Comparison of ENCODE assay signal across 8 mouse cellular contexts in the genomic region with DNA sequence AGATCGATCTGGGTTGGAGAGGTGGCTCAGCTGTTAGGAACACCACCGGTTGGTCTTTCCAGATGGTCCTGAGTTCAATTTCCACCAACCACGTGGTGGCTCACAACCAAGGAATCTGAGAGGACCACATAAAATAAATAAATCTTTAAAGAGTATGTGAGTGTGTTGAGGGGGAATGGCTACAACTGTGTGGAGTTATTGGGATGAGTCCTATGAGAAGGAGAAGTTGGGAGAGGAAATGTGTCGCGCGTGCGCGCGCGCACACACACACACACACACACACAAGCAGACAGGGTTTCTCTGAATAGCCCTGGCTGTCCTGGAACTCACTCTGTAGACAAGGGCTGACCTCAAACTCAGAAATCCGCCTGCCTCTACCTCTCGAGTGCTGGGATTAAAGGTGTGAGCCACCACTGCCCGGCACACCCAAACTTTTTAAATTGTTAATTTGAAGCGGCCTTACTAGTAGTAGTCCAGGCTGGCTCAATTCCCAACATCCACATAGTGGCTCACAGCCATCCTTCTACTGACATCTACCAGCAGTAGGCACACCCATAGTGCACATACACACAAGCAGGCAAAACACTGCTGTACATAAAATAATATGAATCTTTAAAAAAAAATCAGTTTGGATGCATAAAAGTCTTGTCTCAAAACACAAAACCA. TPM values are rescaled to one million over a fixed set of nuclear protein-coding genes. Genes with fewer than 3 reads are reported as not detected.
DNase-seq lines count a peak whose midpoint lies in the region; ATAC-seq and TF ChIP-seq lines count a peak whose summit lies in the region.
"Had no signal": no experiment of that assay in that cellular context is flagged by ENCODE, and none has a peak within 500 bp of the region (broad histone marks: within the 10 kb centered on the region; RNA-seq: fewer than 3 reads in every experiment).

No protein-coding gene starts in this region.

- no peak for TF ChIP-seq POLR2A in CH12.LX (IDR thresholded peaks at IDR 0.05; ENCODE audit: low read depth, low read length)
- TF ChIP-seq POLR2A in liver, adult 2 months (IDR thresholded peaks at IDR 0.05; ENCODE audit: extremely low read depth, insufficient read depth, low read length) = no peak

- WGBS in hindbrain, postnatal 0 days = 75% methylated on average over 14 of the region's 14 CpGs
- WGBS in hindbrain, embryonic 12.5 days = 71% methylated on average over 14 of the region's 14 CpGs
- 65% methylated on average over 14 of the region's 14 CpGs for WGBS in liver, adult 2 months

- no peak for ATAC-seq in hindbrain, postnatal 0 days
- ATAC-seq in hindbrain, embryonic 12.5 days (ENCODE audit: low FRiP score) = no peak

- H3K9ac ChIP-seq in hindbrain, postnatal 0 days (replicated peaks; ENCODE audit: low read length) = no peak overlapping the region
- no peak overlapping the region for H3K9ac ChIP-seq in hindbrain, embryonic 12.5 days
- H3K9ac ChIP-seq in CH12.LX (ENCODE audit: insufficient read depth, low read depth) = no peak overlapping the region
- H3K9ac ChIP-seq in liver, adult 2 months (ENCODE audit: low read depth, low read length) = no peak overlapping the region
- H3K9ac ChIP-seq: neural tube, embryonic 12.5 days had no signal

- no peak for DNase-seq in hindbrain, postnatal 0 days (ENCODE audit: low spot score)
- DNase-seq in CH12.LX (ENCODE audit: extremely low read depth) (no peak), NIH3T3 (ENCODE audit: low read depth) (peak; percentile 46)
- DNase-seq in liver, adult 2 months (ENCODE audit: extremely low read depth, low read depth, low spot score) = peak; percentile 42
- DNase-seq in ovary, postnatal 10 days (ENCODE audit: low spot score) = no peak
- DNase-seq in urinary bladder, adult 18-20 months (ENCODE audit: low spot score in 2 of 2) = no peak

- no peaks in the 10 kb centered on the region for H3K79me2 ChIP-seq in CH12.LX (replicated peaks; ENCODE audit: control insufficient read depth, extremely low read depth, insufficient read depth, poor library complexity, severe bottlenecking)
- H3K79me2 ChIP-seq in liver, adult 2 months (ENCODE audit: control insufficient read depth, insufficient read depth, low read length) = no peaks in the 10 kb centered on the region

- TF ChIP-seq EP300 in CH12.LX (IDR thresholded peaks at IDR 0.05; ENCODE audit: low read length) = no peak

- no peak overlapping the region for H3K4me3 ChIP-seq in hindbrain, postnatal 0 days (ENCODE audit: low read length)
- H3K4me3 ChIP-seq in hindbrain, embryonic 12.5 days = no peak overlapping the region
- H3K4me3 ChIP-seq in CH12.LX (replicated peaks in 1 of 3; ENCODE audit: low read depth in 2 of 3, low read length in 2 of 3, poor library complexity in 1 of 3) = peak overlapping the region in 1 of 3 experiments; percentile 28
- H3K4me3 ChIP-seq in liver, adult 2 months (ENCODE audit: insufficient read depth, low read depth, low read length) = no peak overlapping the region
- H3K4me3 ChIP-seq: neural tube, embryonic 12.5 days had no signal

- dilution Hi-C loops in CH12.LX (cut with MboI; ENCODE audit: extremely low pct_ligation_motif_present, extremely low pct_unique_long_range_greater_than_20kb, low sequenced_read_pairs) = no loop called here

- 0 out of 2 replicates have a peak overlapping the region, but pooled peaks have one; percentile 32 for H3K27ac ChIP-seq in hindbrain, postnatal 0 days
- no peak overlapping the region for H3K27ac ChIP-seq in hindbrain, embryonic 12.5 days
- no peak overlapping the region for H3K27ac ChIP-seq in CH12.LX (ENCODE audit: insufficient read depth, low read depth)
- H3K27ac ChIP-seq in liver, adult 2 months (replicated peaks; ENCODE audit: insufficient read depth, low read depth, low read length) = no peak overlapping the region
- H3K27ac ChIP-seq: neural tube, embryonic 12.5 days had no signal

- no peaks in the 10 kb centered on the region for H3K9me3 ChIP-seq in hindbrain, postnatal 0 days (ENCODE audit: low read length)
- H3K9me3 ChIP-seq in hindbrain, embryonic 12.5 days (replicated peaks) = no peaks in the 10 kb centered on the region
- no peaks in the 10 kb centered on the region for H3K9me3 ChIP-seq in CH12.LX (replicated peaks; ENCODE audit: low read length)
- H3K9me3 ChIP-seq: neural tube, embryonic 12.5 days had no signal

- H3K4me1 ChIP-seq in hindbrain, postnatal 0 days (ENCODE audit: insufficient read depth, low read length) = peaks cover 6% of the 10 kb centered on the region
- peaks cover 12% of the 10 kb centered on the region for H3K4me1 ChIP-seq in hindbrain, embryonic 12.5 days
- peaks cover 3 to 22% of the 10 kb centered on the region in 2 experiments; a peak in 3 of 4 replicates for H3K4me1 ChIP-seq in CH12.LX (ENCODE audit: control insufficient read depth in 1 of 2, insufficient read depth in 2 of 2)
- H3K4me1 ChIP-seq in liver, adult 2 months (ENCODE audit: control insufficient read depth, insufficient read depth, low read length) = peaks cover 19% of the 10 kb centered on the region

- no peak for TF ChIP-seq RAD21 in CH12.LX (IDR thresholded peaks at IDR 0.05; ENCODE audit: low read depth, low read length)

- no peaks in the 10 kb centered on the region for H3K27me3 ChIP-seq in hindbrain, postnatal 0 days (ENCODE audit: insufficient read depth, low read length)
- 0 out of 2 replicates have a peak, but pooled peaks cover 2% of the 10 kb centered on the region for H3K27me3 ChIP-seq in hindbrain, embryonic 12.5 days
- H3K27me3 ChIP-seq in CH12.LX (replicated peaks) = no peaks in the 10 kb centered on the region
- H3K27me3 ChIP-seq in liver, adult 2 months (ENCODE audit: control insufficient read depth, insufficient read depth, low read length) = no peaks in the 10 kb centered on the region
- H3K27me3 ChIP-seq: neural tube, embryonic 12.5 days had no signal

- H3K4me2 ChIP-seq in hindbrain, postnatal 0 days (ENCODE audit: low read depth, low read length) = no peak overlapping the region
- no peak overlapping the region for H3K4me2 ChIP-seq in hindbrain, embryonic 12.5 days (replicated peaks)
- H3K4me2 ChIP-seq in CH12.LX (ENCODE audit: insufficient read depth, low read depth, poor library complexity, severe bottlenecking) = peak overlapping the region; percentile 55

- no peaks in the 10 kb centered on the region for H3K36me3 ChIP-seq in hindbrain, postnatal 0 days (ENCODE audit: insufficient read depth, low read length)
- H3K36me3 ChIP-seq in hindbrain, embryonic 12.5 days = 0 out of 2 replicates have a peak, but pooled peaks cover under 1% of the 10 kb centered on the region
- H3K36me3 ChIP-seq in CH12.LX (replicated peaks in 1 of 2; ENCODE audit: control insufficient read depth in 1 of 2, insufficient read depth in 1 of 2, low read length in 1 of 2) = peaks cover 0 to 9% of the 10 kb centered on the region in 2 experiments
- H3K36me3 ChIP-seq in liver, adult 2 months (ENCODE audit: control insufficient read depth, insufficient read depth, low read length) = no peaks in the 10 kb centered on the region

- in situ Hi-C loops in CH12.LX (cut with MboI; ENCODE audit: low pct_ligation_motif_present, low pct_unique_long_range_greater_than_20kb, low sequenced_read_pairs) = no loop called here

- TF ChIP-seq CTCF in hindbrain, postnatal 0 days (IDR thresholded peaks at IDR 0.05; ENCODE audit: low read depth) = no peak
- no peak for TF ChIP-seq CTCF in CH12.LX (conservative IDR thresholded peaks at IDR 0.05 in 1 of 2, IDR thresholded peaks at IDR 0.05 in 1 of 2; ENCODE audit: low read depth in 2 of 2, low read length in 2 of 2)
- no peak for TF ChIP-seq CTCF in liver, adult 2 months (IDR thresholded peaks at IDR 0.05; ENCODE audit: low read depth, low read length)

TF ChIP-seq in CH12.LX, 34 proteins besides CTCF, POLR2A, EP300 and RAD21 (continues in another document):
- TF ChIP-seq BHLHE40 (IDR thresholded peaks at IDR 0.05; ENCODE audit: low read depth, low read length) = 0 out of 2 replicates have a peak, but pooled peaks have one; percentile 25
- peak; percentile 85 for TF ChIP-seq MYC (IDR thresholded peaks at IDR 0.05; ENCODE audit: low read depth, low read length)

RNA-seq across cellular contexts. Expression of a gene that starts 18.0 kb away (rescaled TPM):
- total RNA-seq in hindbrain, postnatal 0 days (2014; rRNA removed) = 911 and 1,042 TPM in 2 replicates
- 1,155 and 1,219 TPM in 2 replicates for polyA plus RNA-seq in hindbrain, postnatal 0 days (2015; fragmentation: Nextera tagmentation; extraction: Ambion mirVana)
- polyA plus RNA-seq in hindbrain, embryonic 12.5 days (2016; fragmentation: Nextera tagmentation; extraction: Ambion mirVana) = 1,117 and 1,167 TPM in 2 replicates
- total RNA-seq in CH12.LX (2012; rRNA removed) = 466 and 486 TPM in 2 replicates
- total RNA-seq in CH12.LX (2014; rRNA removed) = 650 and 656 TPM in 2 replicates
- polyA plus RNA-seq in CH12.LX (2012; ENCODE audit: insufficient read length, low read depth) = 687 and 803 TPM in 2 replicates
- total RNA-seq in liver, adult 2 months (2014; rRNA removed) = 634 and 1,049 TPM in 2 replicates
- 990 and 1,297 TPM in 2 replicates for polyA plus RNA-seq in liver, adult 2 months (2012; rRNA removed)

RNA-seq across cellular contexts. Expression of a gene that starts 18.9 kb away (rescaled TPM):
- total RNA-seq in hindbrain, postnatal 0 days (2014; rRNA removed) = 1.3 TPM in 1 of 2 replicates, not detected in the other
- 0.48 and 0.66 TPM in 2 replicates for polyA plus RNA-seq in hindbrain, postnatal 0 days (2015; fragmentation: Nextera tagmentation; extraction: Ambion mirVana)
- polyA plus RNA-seq in hindbrain, embryonic 12.5 days (2016; fragmentation: Nextera tagmentation; extraction: Ambion mirVana) = 0.58 and 0.82 TPM in 2 replicates
- total RNA-seq in CH12.LX (2012; rRNA removed) (0.59 and 0.80 TPM in 2 replicates), CH12.LX (2014; rRNA removed) (not detected in 2 replicates)
- 0.87 and 1.1 TPM in 2 replicates for polyA plus RNA-seq in CH12.LX (2012; ENCODE audit: insufficient read length, low read depth)
- total RNA-seq in liver, adult 2 months (2014; rRNA removed) = 0.13 TPM in 1 of 2 replicates, not detected in the other
- 0.16 and 0.24 TPM in 2 replicates for polyA plus RNA-seq in liver, adult 2 months (2012; rRNA removed)

RNA-seq across cellular contexts. Expression of a gene that starts 25.9 kb away (rescaled TPM):
- 15.8 and 27.5 TPM in 2 replicates for total RNA-seq in hindbrain, postnatal 0 days (2014; rRNA removed)
- 8.0 and 9.8 TPM in 2 replicates for polyA plus RNA-seq in hindbrain, postnatal 0 days (2015; fragmentation: Nextera tagmentation; extraction: Ambion mirVana)
- 16.7 and 18.0 TPM in 2 replicates for polyA plus RNA-seq in hindbrain, embryonic 12.5 days (2016; fragmentation: Nextera tagmentation; extraction: Ambion mirVana)
- total RNA-seq in CH12.LX (2012; rRNA removed) (21.0 and 23.8 TPM in 2 replicates), CH12.LX (2014; rRNA removed) (22.7 and 26.0 TPM in 2 replicates)
- 33.0 and 36.9 TPM in 2 replicates for polyA plus RNA-seq in CH12.LX (2012; ENCODE audit: insufficient read length, low read depth)
- total RNA-seq in liver, adult 2 months (2014; rRNA removed) = 3.8 and 5.6 TPM in 2 replicates
- 12.0 and 14.0 TPM in 2 replicates for polyA plus RNA-seq in liver, adult 2 months (2012; rRNA removed)

RNA-seq across cellular contexts. Expression of a gene that starts 33.3 kb away (rescaled TPM):
- total RNA-seq in hindbrain, postnatal 0 days (2014; rRNA removed) = 89.3 and 91.2 TPM in 2 replicates
- polyA plus RNA-seq in hindbrain, postnatal 0 days (2015; fragmentation: Nextera tagmentation; extraction: Ambion mirVana) = 41.7 and 44.2 TPM in 2 replicates
- 38.1 and 39.9 TPM in 2 replicates for polyA plus RNA-seq in hindbrain, embryonic 12.5 days (2016; fragmentation: Nextera tagmentation; extraction: Ambion mirVana)
- total RNA-seq in CH12.LX (2012; rRNA removed) = 48.4 and 49.6 TPM in 2 replicates
- total RNA-seq in CH12.LX (2014; rRNA removed) = 30.1 and 37.7 TPM in 2 replicates
- polyA plus RNA-seq in CH12.LX (2012; ENCODE audit: insufficient read length, low read depth) = 147 and 164 TPM in 2 replicates
- total RNA-seq in liver, adult 2 months (2014; rRNA removed) = 7.7 and 8.8 TPM in 2 replicates
- 18.3 and 23.0 TPM in 2 replicates for polyA plus RNA-seq in liver, adult 2 months (2012; rRNA removed)

Comparison
In these comparisons a context has a peak if more than half of its experiments do, and no peak if none do; other contexts are left out.
1. DNase-seq: peak in NIH3T3 (single experiment) and liver, adult 2 months (single experiment); none in hindbrain, postnatal 0 days (single experiment), CH12.LX (single experiment), ovary, postnatal 10 days (single experiment) and urinary bladder, adult 18-20 months (0 of 2).